Mouse (Mus musculus): Measurements from ENCODE around the gene Clrn3. TPM values are rescaled to one million over a fixed set of nuclear protein-coding genes. Genes with fewer than 3 reads are reported as not detected.

The Clrn3 gene
- total and polyA plus RNA-seq, 3 experiments = not detected

- Histone ChIP-seq H3K36me3 (ENCODE audit: control insufficient read depth in 1 of 2, insufficient read depth in 2 of 2, low read length in 2 of 2) (peaks cover 0 to 20% of the 10 kb centered on the region in 2 experiments; a peak in 2 of 4 replicates), H3K27me3 (ENCODE audit: control insufficient read depth in 1 of 2, insufficient read depth in 2 of 2, low read length in 2 of 2) (no peaks in the 10 kb centered on the region), H3K4me3 (ENCODE audit: control insufficient read depth in 1 of 2, insufficient read depth in 1 of 2, low read depth in 2 of 2, low read length in 2 of 2) (no peak overlapping the region), H3K9ac (ENCODE audit: control insufficient read depth, low read depth, low read length, poor library complexity, severe bottlenecking) (no peak overlapping the region), H3K9me3 (replicated peaks; ENCODE audit: insufficient read depth, low read length) (no peaks in the 10 kb centered on the region), H3K4me1 (ENCODE audit: control insufficient read depth in 1 of 2, insufficient read depth in 2 of 2, low read length in 2 of 2) (peaks cover 2 to 38% of the 10 kb centered on the region in 2 experiments; a peak in 3 of 4 replicates), H3K79me2 (ENCODE audit: control insufficient read depth, insufficient read depth, low read length, poor library complexity) (peaks cover 19% of the 10 kb centered on the region), H3K27ac (ENCODE audit: control insufficient read depth, low read depth, low read length) (no peak overlapping the region)
- TF ChIP-seq JUND (IDR thresholded peaks at IDR 0.05; ENCODE audit: low read depth, low read length) (no peak), BHLHE40 (IDR thresholded peaks at IDR 0.05; ENCODE audit: borderline replicate concordance, low read depth, low read length) (no peak), KAT2A (conservative IDR thresholded peaks at IDR 0.05; ENCODE audit: low read depth, low read length) (no peak), MXI1 (IDR thresholded peaks at IDR 0.05; ENCODE audit: low read depth, low read length) (0 out of 2 replicates have a peak, but pooled peaks have one; percentile 22)
- no peak for DNase-seq (ENCODE audit: low read depth, low spot score)
Measured at GRCm38 (mm10) chr7:135534548-135535189, 6.2 kb upstream of the Clrn3 start.

GRCm38 (mm10) chr7:135529068-135529467 is 614 bp upstream of the Clrn3 start:
- no peaks in the 10 kb centered on the region for H3K9me3 ChIP-seq (replicated peaks; ENCODE audit: insufficient read depth, low read length)
- peaks cover 5 to 10% of the 10 kb centered on the region in 2 experiments for H3K4me1 ChIP-seq (ENCODE audit: control insufficient read depth in 1 of 2, insufficient read depth in 2 of 2, low read length in 2 of 2)
- peaks cover 0 to 5% of the 10 kb centered on the region in 2 experiments; a peak in 2 of 4 replicates for H3K36me3 ChIP-seq (ENCODE audit: control insufficient read depth in 1 of 2, insufficient read depth in 2 of 2, low read length in 2 of 2)
- H3K79me2 ChIP-seq (ENCODE audit: control insufficient read depth, insufficient read depth, low read length, poor library complexity) = no peaks in the 10 kb centered on the region
- no peak for DNase-seq (ENCODE audit: low read depth, low spot score)
- no peak overlapping the region for H3K9ac ChIP-seq (ENCODE audit: control insufficient read depth, low read depth, low read length, poor library complexity, severe bottlenecking)
- no peak overlapping the region for H3K4me3 ChIP-seq (ENCODE audit: control insufficient read depth in 1 of 2, insufficient read depth in 1 of 2, low read depth in 2 of 2, low read length in 2 of 2)
- no peak overlapping the region for H3K27ac ChIP-seq (ENCODE audit: control insufficient read depth, low read depth, low read length)
- TF ChIP-seq TBP (IDR thresholded peaks at IDR 0.05; ENCODE audit: low read depth, low read length) = no peak
- TF ChIP-seq ZMIZ1 (IDR thresholded peaks at IDR 0.05; ENCODE audit: low read depth, low read length) = no peak
- no peak for TF ChIP-seq SMC3 (IDR thresholded peaks at IDR 0.05; ENCODE audit: low read depth, low read length)
- TF ChIP-seq ZC3H11A (IDR thresholded peaks at IDR 0.05; ENCODE audit: low read depth, low read length) = no peak
- TF ChIP-seq MXI1 (IDR thresholded peaks at IDR 0.05; ENCODE audit: low read depth, low read length) = no peak
- H3K27me3 ChIP-seq (ENCODE audit: control insufficient read depth in 1 of 2, insufficient read depth in 2 of 2, low read length in 2 of 2) = no peaks in the 10 kb centered on the region

GRCm38 (mm10) chr7:135527169-135527568 is 1.3 kb downstream of the Clrn3 start:
- Histone ChIP-seq H3K4me3 (ENCODE audit: control insufficient read depth in 1 of 2, insufficient read depth in 1 of 2, low read depth in 2 of 2, low read length in 2 of 2) (no peak overlapping the region), H3K9ac (ENCODE audit: control insufficient read depth, low read depth, low read length, poor library complexity, severe bottlenecking) (no peak overlapping the region), H3K36me3 (ENCODE audit: control insufficient read depth in 1 of 2, insufficient read depth in 2 of 2, low read length in 2 of 2) (peaks cover 0 to 5% of the 10 kb centered on the region in 2 experiments; a peak in 2 of 4 replicates), H3K9me3 (replicated peaks; ENCODE audit: insufficient read depth, low read length) (no peaks in the 10 kb centered on the region), H3K79me2 (ENCODE audit: control insufficient read depth, insufficient read depth, low read length, poor library complexity) (no peaks in the 10 kb centered on the region), H3K27ac (ENCODE audit: control insufficient read depth, low read depth, low read length) (no peak overlapping the region), H3K4me1 (ENCODE audit: control insufficient read depth in 1 of 2, insufficient read depth in 2 of 2, low read length in 2 of 2) (peaks cover 5 to 10% of the 10 kb centered on the region in 2 experiments), H3K27me3 (ENCODE audit: control insufficient read depth in 1 of 2, insufficient read depth in 2 of 2, low read length in 2 of 2) (no peaks in the 10 kb centered on the region)
- peak; percentile 67 for DNase-seq (ENCODE audit: low read depth, low spot score)
- TF ChIP-seq NELFE (IDR thresholded peaks at IDR 0.05; ENCODE audit: low read depth, low read length) = no peak
- TF ChIP-seq JUND (IDR thresholded peaks at IDR 0.05; ENCODE audit: low read depth, low read length) = no peak
- 0 out of 2 replicates have a peak, but pooled peaks have one; percentile 24 for TF ChIP-seq MAZ (IDR thresholded peaks at IDR 0.05; ENCODE audit: low read depth, low read length)
- TF ChIP-seq MXI1 (IDR thresholded peaks at IDR 0.05; ENCODE audit: low read depth, low read length) = no peak
- no peak for TF ChIP-seq UBTF (IDR thresholded peaks at IDR 0.05; ENCODE audit: borderline replicate concordance, insufficient read depth, low read depth, low read length)
- TF ChIP-seq ZMIZ1 (IDR thresholded peaks at IDR 0.05; ENCODE audit: low read depth, low read length) = no peak
- no peak for TF ChIP-seq USF1 (IDR thresholded peaks at IDR 0.05; ENCODE audit: low read depth, low read length)
- no peak for TF ChIP-seq MYC (IDR thresholded peaks at IDR 0.05; ENCODE audit: low read depth, low read length)
- TF ChIP-seq SIN3A (IDR thresholded peaks at IDR 0.05; ENCODE audit: low read length) = no peak
- no peak for TF ChIP-seq BHLHE40 (IDR thresholded peaks at IDR 0.05; ENCODE audit: borderline replicate concordance, low read depth, low read length)
- TF ChIP-seq ZC3H11A (IDR thresholded peaks at IDR 0.05; ENCODE audit: low read depth, low read length) = no peak
- peak; percentile 67 for TF ChIP-seq TCF12 (IDR thresholded peaks at IDR 0.05; ENCODE audit: low read depth, low read length)
- 0 out of 2 replicates have a peak, but pooled peaks have one; percentile 33 for TF ChIP-seq ETS1 (IDR thresholded peaks at IDR 0.05; ENCODE audit: low read depth, low read length)
- no peak for TF ChIP-seq E2F4 (IDR thresholded peaks at IDR 0.05; ENCODE audit: borderline replicate concordance, low read depth, low read length)
- TF ChIP-seq MAX (IDR thresholded peaks at IDR 0.05; ENCODE audit: low read length) = no peak
- TF ChIP-seq POLR2AphosphoS2 (IDR thresholded peaks at IDR 0.05; ENCODE audit: low read length) = no peak
- peak; percentile 92 for TF ChIP-seq RCOR1 (IDR thresholded peaks at IDR 0.05; ENCODE audit: low read depth, low read length)
- no peak for TF ChIP-seq POLR2AphosphoS5 (IDR thresholded peaks at IDR 0.05; ENCODE audit: borderline replicate concordance, low read depth, low read length)
- peak; percentile 84 for TF ChIP-seq TAL1 (IDR thresholded peaks at IDR 0.05; ENCODE audit: low read length)
- TF ChIP-seq MEF2A (IDR thresholded peaks at IDR 0.05; ENCODE audit: extremely low read depth, insufficient replicate concordance, low read depth, low read length, poor library complexity, severe bottlenecking) = no peak
- TF ChIP-seq GABPA (IDR thresholded peaks at IDR 0.05; ENCODE audit: low read depth, low read length) = no peak

Data from MEL (cell line).